Mouse (Mus musculus): ENCODE results near the gene Osbpl8. TPM values are rescaled to one million over a fixed set of nuclear protein-coding genes. Genes with fewer than 3 reads are reported as not detected.
"Not testable (repeated sequence)": the region's sequence is repeated elsewhere in the genome, so short reads cannot be mapped to it uniquely, and the experiment has no call there.

Osbpl8 gene
- polyA plus RNA-seq, 1 experiment from 2014 or later, result 13.7 TPM

DNA sequence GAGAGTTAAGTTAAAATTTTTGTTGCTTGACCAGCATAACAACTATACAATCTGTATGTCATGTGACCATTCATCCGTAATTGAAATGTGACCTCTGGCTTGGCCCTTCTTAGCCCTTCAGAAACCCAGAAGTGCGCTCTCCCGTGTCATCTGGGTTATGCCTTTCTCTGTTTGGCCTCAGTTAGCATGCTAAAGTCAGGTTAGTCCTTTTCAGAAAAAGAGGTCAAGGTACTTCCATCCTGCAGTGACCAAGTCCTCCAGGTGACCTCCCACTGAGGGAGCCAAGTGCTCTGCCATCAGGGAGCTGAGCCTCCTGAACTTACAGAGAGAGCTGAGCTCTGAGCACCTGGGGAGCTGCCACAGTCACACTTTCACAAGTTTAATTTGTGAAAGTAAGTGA is 33.7 kb upstream of the Osbpl8 start:
- Histone ChIP-seq H3K4me2 (no peak overlapping the region), H3K27me3 (no peaks in the 10 kb centered on the region), H3K27ac (no peak overlapping the region), H3K9me3 (no peaks in the 10 kb centered on the region), H3K36me3 (no peaks in the 10 kb centered on the region), H3K9ac (no peak overlapping the region), H3K4me1 (no peaks in the 10 kb centered on the region), H3K4me3 (no peak overlapping the region)
- no peak for ATAC-seq (ENCODE audit: insufficient number of reproducible peaks, insufficient read depth, low FRiP score, low TSS enrichment, low read depth)
- 54% methylated on average over 3 of the region's 3 CpGs for WGBS

GRCm38 (mm10) chr10:111133271-111133670 is 31.3 kb upstream of the Osbpl8 start:
- no peaks in the 10 kb centered on the region for H3K36me3 ChIP-seq
- H3K9me3 ChIP-seq, result no peaks in the 10 kb centered on the region
- H3K9ac ChIP-seq, result no peak overlapping the region
- ATAC-seq (ENCODE audit: insufficient number of reproducible peaks, insufficient read depth, low FRiP score, low TSS enrichment, low read depth), result no peak
- no peak overlapping the region for H3K4me3 ChIP-seq
- H3K27ac ChIP-seq, result no peak overlapping the region
- H3K27me3 ChIP-seq, result no peaks in the 10 kb centered on the region
- H3K4me2 ChIP-seq, result no peak overlapping the region
- H3K4me1 ChIP-seq, result no peaks in the 10 kb centered on the region
- 88% methylated on average over 5 of the region's 5 CpGs for WGBS

GRCm38 (mm10) chr10:111133936-111134335 is 30.6 kb upstream of the Osbpl8 start:
- H3K9ac ChIP-seq, result no peak overlapping the region
- no peak overlapping the region for H3K4me3 ChIP-seq
- H3K36me3 ChIP-seq, result no peaks in the 10 kb centered on the region
- ATAC-seq (ENCODE audit: insufficient number of reproducible peaks, insufficient read depth, low FRiP score, low TSS enrichment, low read depth), result no peak
- H3K27me3 ChIP-seq, result no peaks in the 10 kb centered on the region
- WGBS, result 80% methylated on average over 8 of the region's 8 CpGs
- no peak overlapping the region for H3K27ac ChIP-seq
- H3K4me2 ChIP-seq, result no peak overlapping the region
- no peaks in the 10 kb centered on the region for H3K4me1 ChIP-seq
- H3K9me3 ChIP-seq, result no peaks in the 10 kb centered on the region

GRCm38 (mm10) chr10:111134412-111134957 is 30.1 kb upstream of the Osbpl8 start:
- no peak overlapping the region for H3K4me3 ChIP-seq
- H3K9ac ChIP-seq, result no peak overlapping the region
- H3K9me3 ChIP-seq, result no peaks in the 10 kb centered on the region
- H3K27ac ChIP-seq, result no peak overlapping the region
- no peaks in the 10 kb centered on the region for H3K4me1 ChIP-seq
- no peak for ATAC-seq (ENCODE audit: insufficient number of reproducible peaks, insufficient read depth, low FRiP score, low TSS enrichment, low read depth)
- no peak overlapping the region for H3K4me2 ChIP-seq
- no peaks in the 10 kb centered on the region for H3K27me3 ChIP-seq
- 85% methylated on average over 9 of the region's 9 CpGs for whole genome bisulfite sequencing
- H3K36me3 ChIP-seq, result no peaks in the 10 kb centered on the region

DNA sequence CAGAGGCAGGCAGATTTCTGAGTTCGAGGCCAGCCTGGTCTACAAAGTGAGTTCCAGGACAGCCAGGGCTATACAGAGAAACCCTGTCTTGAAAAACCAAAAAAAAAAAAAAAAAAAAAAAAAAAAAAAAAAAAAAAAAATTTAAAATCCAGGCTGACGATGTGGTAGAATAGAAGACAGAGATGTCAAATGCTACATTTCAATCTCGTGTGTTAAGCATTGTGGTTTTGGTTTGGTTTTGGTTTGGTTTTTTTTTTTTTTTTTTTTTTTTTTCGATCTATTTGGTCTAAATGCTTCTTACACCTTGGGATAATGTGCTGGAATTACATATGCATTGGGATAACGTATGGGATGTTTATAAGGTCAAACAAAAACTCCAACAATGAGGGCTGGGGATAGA is 28.2 kb upstream of the Osbpl8 start:
- 73% methylated on average over 5 of the region's 5 CpGs for WGBS
- not testable (repeated sequence) for H3K36me3 ChIP-seq; H3K4me1 ChIP-seq; H3K27me3 ChIP-seq; H3K9me3 ChIP-seq; H3K27ac ChIP-seq; ATAC-seq (ENCODE audit: insufficient number of reproducible peaks, insufficient read depth, low FRiP score, low TSS enrichment, low read depth); H3K4me3 ChIP-seq; H3K9ac ChIP-seq; H3K4me2 ChIP-seq

- Histone ChIP-seq H3K9me3 (no peaks in the 10 kb centered on the region), H3K4me1 (no peaks in the 10 kb centered on the region), H3K9ac (no peak overlapping the region), H3K27me3 (no peaks in the 10 kb centered on the region), H3K4me2 (no peak overlapping the region), H3K27ac (no peak overlapping the region), H3K4me3 (no peak overlapping the region), H3K36me3 (no peaks in the 10 kb centered on the region)
- WGBS, result 76% methylated on average over 4 of the region's 4 CpGs
- no peak for ATAC-seq (ENCODE audit: insufficient number of reproducible peaks, insufficient read depth, low FRiP score, low TSS enrichment, low read depth)
Observed at GRCm38 (mm10) chr10:111137905-111138304, 26.6 kb upstream of the Osbpl8 start.

- H3K4me3 ChIP-seq, result no peak overlapping the region
- no peaks in the 10 kb centered on the region for H3K4me1 ChIP-seq
- no peaks in the 10 kb centered on the region for H3K27me3 ChIP-seq
- no peak for ATAC-seq (ENCODE audit: insufficient number of reproducible peaks, insufficient read depth, low FRiP score, low TSS enrichment, low read depth)
- H3K4me2 ChIP-seq, result no peak overlapping the region
- no peak overlapping the region for H3K27ac ChIP-seq
- no peaks in the 10 kb centered on the region for H3K36me3 ChIP-seq
- H3K9me3 ChIP-seq, result no peaks in the 10 kb centered on the region
- 73% methylated on average over 1 of the region's 1 CpGs for WGBS
- H3K9ac ChIP-seq, result no peak overlapping the region
Observed at GRCm38 (mm10) chr10:111139170-111139569, 25.4 kb upstream of the Osbpl8 start.

DNA sequence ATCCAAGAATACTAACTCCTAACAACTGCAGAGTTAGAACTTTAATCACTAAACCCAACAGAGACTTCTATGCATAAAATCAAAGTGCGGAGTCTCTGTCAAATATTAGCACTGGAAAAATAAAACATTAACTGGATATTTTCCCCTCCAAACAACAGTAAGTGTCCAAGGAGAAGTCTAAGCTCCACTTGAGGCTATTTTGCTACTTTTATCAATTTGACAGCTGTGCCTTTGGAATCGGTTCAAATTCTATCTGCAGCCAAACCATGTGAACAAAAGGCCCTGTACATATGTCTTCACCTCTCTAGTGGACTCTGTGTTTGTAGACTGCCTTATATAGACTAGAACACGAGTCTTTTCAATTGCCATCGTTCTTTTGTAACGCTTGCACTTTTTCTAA is 24.7 kb upstream of the Osbpl8 start:
- Histone ChIP-seq H3K27ac (no peak overlapping the region), H3K4me1 (no peaks in the 10 kb centered on the region), H3K9me3 (no peaks in the 10 kb centered on the region), H3K27me3 (no peaks in the 10 kb centered on the region), H3K4me3 (no peak overlapping the region), H3K9ac (no peak overlapping the region), H3K36me3 (no peaks in the 10 kb centered on the region), H3K4me2 (no peak overlapping the region)
- no peak for ATAC-seq (ENCODE audit: insufficient number of reproducible peaks, insufficient read depth, low FRiP score, low TSS enrichment, low read depth)
- 80% methylated on average over 5 of the region's 5 CpGs for WGBS

DNA sequence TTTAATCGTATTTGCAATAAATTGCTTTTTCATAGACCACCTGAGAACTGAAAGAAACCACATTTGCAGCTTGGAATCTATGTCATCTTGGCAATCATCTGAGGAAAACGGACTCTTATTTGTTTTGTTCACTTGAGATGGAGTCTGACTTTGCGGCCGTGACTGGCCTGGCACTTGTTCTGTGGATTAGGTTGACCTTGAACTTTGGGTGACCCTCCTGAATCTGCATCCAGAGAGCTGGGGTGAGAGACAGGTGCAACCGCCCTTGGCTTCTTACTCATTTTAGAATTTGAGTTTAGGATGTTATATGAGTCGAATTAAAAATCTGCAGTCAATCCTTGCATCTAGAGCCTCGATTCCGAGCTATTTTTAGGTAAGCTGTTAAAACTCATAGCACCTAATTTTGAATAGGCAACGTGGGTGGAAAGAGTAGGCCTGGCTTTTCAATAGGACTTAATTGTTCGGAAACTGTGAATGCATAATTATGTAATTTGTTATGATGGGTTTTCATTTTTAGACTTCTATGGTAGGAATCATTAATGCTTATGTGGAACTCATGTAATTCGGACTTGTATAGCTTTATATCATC is 20.1 kb upstream of the Osbpl8 start:
- Histone ChIP-seq H3K4me2 (no peak overlapping the region), H3K36me3 (no peaks in the 10 kb centered on the region), H3K9ac (no peak overlapping the region), H3K27me3 (no peaks in the 10 kb centered on the region), H3K9me3 (no peaks in the 10 kb centered on the region), H3K27ac (no peak overlapping the region), H3K4me3 (no peak overlapping the region), H3K4me1 (no peaks in the 10 kb centered on the region)
- 83% methylated on average over 11 of the region's 11 CpGs for WGBS
- ATAC-seq (ENCODE audit: insufficient number of reproducible peaks, insufficient read depth, low FRiP score, low TSS enrichment, low read depth), result no peak

- Histone ChIP-seq H3K4me1 (no peaks in the 10 kb centered on the region), H3K9ac (no peak overlapping the region), H3K27me3 (no peaks in the 10 kb centered on the region), H3K4me3 (no peak overlapping the region), H3K27ac (no peak overlapping the region), H3K36me3 (no peaks in the 10 kb centered on the region), H3K9me3 (no peaks in the 10 kb centered on the region), H3K4me2 (no peak overlapping the region)
- WGBS, result 41% methylated on average over 5 of the region's 5 CpGs
- no peak for ATAC-seq (ENCODE audit: insufficient number of reproducible peaks, insufficient read depth, low FRiP score, low TSS enrichment, low read depth)
Observed at GRCm38 (mm10) chr10:111149761-111150160, 14.8 kb upstream of the Osbpl8 start.

DNA sequence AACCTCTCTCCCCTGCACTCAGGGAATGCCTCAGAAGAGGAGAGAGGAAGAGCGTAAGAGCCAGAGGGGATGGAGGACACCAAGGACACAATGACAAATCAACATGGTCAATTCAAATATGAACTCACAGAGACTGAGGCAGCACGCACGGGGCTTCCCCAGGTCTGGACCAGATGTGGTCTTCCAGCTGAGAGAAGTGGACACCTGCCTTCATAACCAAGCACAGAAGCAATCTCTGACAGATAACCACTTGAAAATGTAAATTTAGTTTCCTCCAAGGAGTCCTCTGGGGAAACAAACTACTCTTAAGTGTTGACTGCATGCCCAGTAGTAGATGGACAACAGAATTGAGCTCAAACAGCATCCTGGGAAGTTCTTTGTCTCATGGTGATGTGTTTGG is 9.5 kb upstream of the Osbpl8 start:
- no peak for ATAC-seq (ENCODE audit: insufficient number of reproducible peaks, insufficient read depth, low FRiP score, low TSS enrichment, low read depth)
- H3K36me3 ChIP-seq, result no peaks in the 10 kb centered on the region
- H3K4me1 ChIP-seq, result no peaks in the 10 kb centered on the region
- no peak overlapping the region for H3K27ac ChIP-seq
- no peaks in the 10 kb centered on the region for H3K9me3 ChIP-seq
- no peak overlapping the region for H3K4me2 ChIP-seq
- no peaks in the 10 kb centered on the region for H3K27me3 ChIP-seq
- H3K9ac ChIP-seq, result no peak overlapping the region
- H3K4me3 ChIP-seq, result no peak overlapping the region
- 90% methylated on average over 3 of the region's 3 CpGs for WGBS

GRCm38 (mm10) chr10:111155571-111155970 is 9.0 kb upstream of the Osbpl8 start:
- Histone ChIP-seq H3K4me3 (no peak overlapping the region), H3K36me3 (no peaks in the 10 kb centered on the region), H3K9ac (no peak overlapping the region), H3K27me3 (no peaks in the 10 kb centered on the region), H3K4me2 (no peak overlapping the region), H3K4me1 (no peaks in the 10 kb centered on the region), H3K9me3 (no peaks in the 10 kb centered on the region), H3K27ac (no peak overlapping the region)
- ATAC-seq (ENCODE audit: insufficient number of reproducible peaks, insufficient read depth, low FRiP score, low TSS enrichment, low read depth), result no peak
- WGBS, result 54% methylated on average over 7 of the region's 7 CpGs
